Mouse (Mus musculus) cerebellum, adult 2 months (tissue): ENCODE measurements at regions not wholly inside any gene's neighbourhood (a gene's known extent, or its start where the extent isn't known, plus 50 kb on each side); places are given as distances from the start of the nearest gene placed in this dataset.

ENCODE experiments used
- DNase-seq, 2 experiments: peaks; one replicate each; pipeline ENCODE4 v3.0.0; 2021
- H3K27ac ChIP-seq: fragments of 200-500 bp; 2 replicates; pipeline ENCODE4 v1.5.1; 2012; ENCODE audit warnings: low read length, control low read depth, inconsistent platforms; ENCODE audit not compliant: insufficient read depth
- H3K27me3 ChIP-seq: fragments of 200-500 bp; 2 replicates; pipeline ENCODE4 v1.6.1; 2012; ENCODE audit warnings: inconsistent platforms, mild to moderate bottlenecking, low read length, moderate library complexity; ENCODE audit not compliant: control insufficient read depth, insufficient read depth
- H3K4me1 ChIP-seq: fragments of 200-500 bp; 2 replicates; pipeline ENCODE4 v1.6.1; 2011; ENCODE audit warnings: low read length; ENCODE audit not compliant: control insufficient read depth, insufficient read depth
- H3K4me3 ChIP-seq: fragments of 200-500 bp; replicated peaks from 2 replicates; pipeline ENCODE3; 2011; ENCODE audit warnings: mild to moderate bottlenecking, low read depth, low read length, control low read depth; ENCODE audit not compliant: insufficient read depth
- CTCF ChIP-seq: fragments of 200-500 bp; IDR thresholded peaks from 2 replicates; pipeline ENCODE4 v1.5.1; 2011; ENCODE audit warnings: low read depth, mild to moderate bottlenecking, control low read depth, low read length, moderate library complexity, borderline replicate concordance; ENCODE audit not compliant: insufficient read depth
- POLR2A ChIP-seq: fragments of 200-500 bp; IDR thresholded peaks from 2 replicates; pipeline ENCODE4 v1.6.1; 2011; ENCODE audit warnings: low read length, control low read depth, borderline replicate concordance; ENCODE audit not compliant: insufficient read depth
- WGBS: fragments of 180-500 bp; shearing (Covaris S2); methylation state at CpG from one replicate; pipeline ENCODE4 v1.1.7; 2018; 5-methylcytosine and 5-hydroxymethylcytosine counted together

GRCm38 (mm10) chr14:99806599-99806998, 477.9 kb downstream of the Klf12 start:
- Histone ChIP-seq H3K27me3 (no peaks in the 10 kb centered on the region), H3K27ac (no peak overlapping the region), H3K4me1 (no peaks in the 10 kb centered on the region), H3K4me3 (no peak overlapping the region)
- no peak for TF ChIP-seq CTCF
- 48% methylated on average over 5 of the region's 5 CpGs for WGBS
- no peak for DNase-seq

- no peak for TF ChIP-seq POLR2A
- TF ChIP-seq CTCF: no peak
- 89% methylated on average over 6 of the region's 6 CpGs for WGBS
- no peak for DNase-seq
- no peak overlapping the region for H3K27ac ChIP-seq
- no peaks in the 10 kb centered on the region for H3K4me1 ChIP-seq
- H3K27me3 ChIP-seq: no peaks in the 10 kb centered on the region
- no peak overlapping the region for H3K4me3 ChIP-seq
Measured at GRCm38 (mm10) chr14:99812741-99813485, 471.6 kb downstream of the Klf12 start.
